Mouse (Mus musculus) layer of hippocampus, adult 18-20 months (tissue): ENCODE results near the gene Banf2. TPM values are rescaled to one million over a fixed set of nuclear protein-coding genes. Genes with fewer than 3 reads are reported as not detected.
A peak's percentile ranks its signal among the peaks of the same experiment; 100 is the strongest.

ENCODE experiments used
- DNase-seq, 2 experiments: peaks; one replicate each; pipeline ENCODE4 v3.0.0; 2022; ENCODE audit warnings: low spot score in 2 of 2
- long read RNA-seq: library from polyadenylated mRNA; stranded (forward); transcript quantifications from one replicate; pipeline ENCODE4 v2.0.0, GENCODE M21; 2021
- total RNA-seq, 2 experiments: library from RNA; stranded (reverse); gene quantifications; 2 replicates each; pipeline ENCODE4 v1.2.3; 2021

Gene Banf2
- not detected for total RNA-seq
- long read RNA-seq, partial matches to known transcripts: 0 of 1 reads
- long read RNA-seq, other reads (novel, unspliced or antisense): 1 of 1 reads

GRCm38 (mm10) chr2:144032664-144033063, at the start of gene Banf2:
Gene Banf2 (plus strand): TSS chr2:144033059.
- no peak for DNase-seq

GRCm38 (mm10) chr2:143983482-143983881, 49.4 kb upstream of the Banf2 start:
- no peak for DNase-seq

- no peak for DNase-seq
Measured at GRCm38 (mm10) chr2:143987485-143987884, 45.4 kb upstream of the Banf2 start.

GRCm38 (mm10) chr2:143988016-143988415, 44.8 kb upstream of the Banf2 start:
- no peak for DNase-seq

GRCm38 (mm10) chr2:143990997-143991396, 41.9 kb upstream of the Banf2 start:
- peak in 1 of 2 experiments; percentile 16 for DNase-seq

- DNase-seq: no peak
Measured at GRCm38 (mm10) chr2:143991964-143992672, 40.7 kb upstream of the Banf2 start.

- no peak for DNase-seq
Measured at GRCm38 (mm10) chr2:143992977-143993376, 39.9 kb upstream of the Banf2 start.

GRCm38 (mm10) chr2:144002229-144002984, 30.5 kb upstream of the Banf2 start:
- no peak for DNase-seq

- no peak for DNase-seq
Measured at GRCm38 (mm10) chr2:144003544-144003943, 29.3 kb upstream of the Banf2 start.

GRCm38 (mm10) chr2:144005166-144005955, 27.5 kb upstream of the Banf2 start:
- DNase-seq: no peak

GRCm38 (mm10) chr2:144006686-144007085, 26.2 kb upstream of the Banf2 start:
- no peak for DNase-seq

- DNase-seq: no peak
Measured at GRCm38 (mm10) chr2:144007211-144007610, 25.6 kb upstream of the Banf2 start.

GRCm38 (mm10) chr2:144009081-144009480, 23.8 kb upstream of the Banf2 start:
- DNase-seq: no peak

GRCm38 (mm10) chr2:144009551-144010281, 23.1 kb upstream of the Banf2 start:
- DNase-seq: no peak

- DNase-seq: peak; percentile 19 to 60
Measured at GRCm38 (mm10) chr2:144010282-144011044, 22.4 kb upstream of the Banf2 start.

GRCm38 (mm10) chr2:144011080-144011551, 21.7 kb upstream of the Banf2 start, which contains the start of gene Rrbp1:
Gene Rrbp1 (minus strand): TSS chr2:144011263.
- peak; percentile 99 for DNase-seq

- DNase-seq: no peak
Measured at GRCm38 (mm10) chr2:144014051-144014450, 18.8 kb upstream of the Banf2 start.

GRCm38 (mm10) chr2:144014481-144014880, 18.4 kb upstream of the Banf2 start:
- no peak for DNase-seq

GRCm38 (mm10) chr2:144015861-144016260, 17.0 kb upstream of the Banf2 start:
- DNase-seq: no peak

GRCm38 (mm10) chr2:144019971-144020370, 12.9 kb upstream of the Banf2 start:
- DNase-seq: no peak
